Mouse (Mus musculus): ENCODE data around the gene Lin54. TPM values are rescaled to one million over a fixed set of nuclear protein-coding genes. Genes with fewer than 3 reads are reported as not detected.
A peak's percentile ranks its signal among the peaks of the same experiment; 100 is the strongest.

Gene Lin54
- 11.7 and 13.3 TPM in 2 replicates for polyA plus RNA-seq (2015; fragmentation: Nextera tagmentation; extraction: Ambion mirVana)

DNA sequence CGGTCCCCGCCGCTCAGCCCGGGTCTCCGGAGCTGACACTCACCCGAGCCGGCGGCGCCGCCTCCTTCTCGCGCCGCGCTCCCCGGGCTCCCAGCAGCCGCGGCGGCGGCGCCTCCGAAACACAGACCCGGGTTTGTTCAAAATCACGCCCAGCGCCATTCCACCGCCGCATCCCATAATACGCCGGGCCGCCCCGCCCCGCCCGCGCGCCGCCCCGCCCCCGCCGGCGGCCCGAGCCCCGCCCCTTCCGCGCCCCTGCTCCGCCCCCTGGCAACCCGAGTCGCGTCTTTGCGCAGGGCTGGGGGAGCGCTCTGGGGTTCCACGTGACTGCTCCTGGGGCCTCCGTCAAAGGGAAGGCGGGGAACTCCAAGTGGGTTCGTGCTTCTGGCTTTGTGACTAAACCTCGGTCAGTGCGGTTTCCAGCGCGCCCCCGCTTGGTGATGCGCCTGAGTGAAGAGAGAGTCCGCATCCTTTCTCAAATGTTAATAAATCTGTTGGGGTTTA, at the start of gene Lin54:
Lin54 (minus strand) TSS at position 182 of the 504 bp plus-strand sequence.
- no peaks in the 10 kb centered on the region for H3K9me3 ChIP-seq (replicated peaks)
- H3K4me2 ChIP-seq: peak within 1 kb of the TSS; percentile 95
- H3K4me1 ChIP-seq: peaks cover 28% of the 10 kb centered on the region
- no peaks in the 10 kb centered on the region for H3K36me3 ChIP-seq
- no peaks in the 10 kb centered on the region for H3K27me3 ChIP-seq
- WGBS: under 1% methylated on average over 38 of the region's 60 CpGs
- H3K9ac ChIP-seq: peak within 1 kb of the TSS; percentile 61
- peak; percentile 95 for ATAC-seq (replicated peaks; ENCODE audit: low FRiP score)
- peak within 1 kb of the TSS; percentile 79 for H3K27ac ChIP-seq
- peak within 1 kb of the TSS; percentile 86 for H3K4me3 ChIP-seq (replicated peaks)

DNA sequence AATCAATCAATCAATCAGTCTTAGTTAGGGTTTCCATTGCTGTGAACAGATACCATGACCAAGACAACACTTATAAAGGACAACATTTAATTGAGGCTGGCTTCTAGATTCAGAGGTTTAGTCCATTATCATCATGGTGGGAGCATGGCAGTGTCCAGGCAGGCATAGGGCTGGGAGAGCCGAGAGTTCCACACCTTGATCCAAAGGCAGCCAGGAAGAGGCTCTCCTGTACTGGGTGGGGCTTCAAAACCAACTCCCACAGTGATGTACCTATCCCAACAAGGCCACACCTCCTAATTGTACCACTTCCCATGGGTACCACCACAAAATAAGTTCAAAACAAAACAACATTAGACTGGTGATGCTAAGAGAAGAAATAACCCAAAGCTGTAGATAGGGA, 49.7 kb upstream of the Lin54 start:
- no peaks in the 10 kb centered on the region for H3K9me3 ChIP-seq (replicated peaks)
- 96% methylated on average over 1 of the region's 1 CpGs for whole genome bisulfite sequencing
- no peak overlapping the region for H3K27ac ChIP-seq
- ATAC-seq (replicated peaks; ENCODE audit: low FRiP score): no peak
- no peaks in the 10 kb centered on the region for H3K27me3 ChIP-seq
- H3K4me2 ChIP-seq: no peak overlapping the region
- no peak overlapping the region for H3K9ac ChIP-seq
- H3K4me1 ChIP-seq: peaks cover 9% of the 10 kb centered on the region
- peaks cover 47% of the 10 kb centered on the region for H3K36me3 ChIP-seq
- H3K4me3 ChIP-seq (replicated peaks): no peak overlapping the region

DNA sequence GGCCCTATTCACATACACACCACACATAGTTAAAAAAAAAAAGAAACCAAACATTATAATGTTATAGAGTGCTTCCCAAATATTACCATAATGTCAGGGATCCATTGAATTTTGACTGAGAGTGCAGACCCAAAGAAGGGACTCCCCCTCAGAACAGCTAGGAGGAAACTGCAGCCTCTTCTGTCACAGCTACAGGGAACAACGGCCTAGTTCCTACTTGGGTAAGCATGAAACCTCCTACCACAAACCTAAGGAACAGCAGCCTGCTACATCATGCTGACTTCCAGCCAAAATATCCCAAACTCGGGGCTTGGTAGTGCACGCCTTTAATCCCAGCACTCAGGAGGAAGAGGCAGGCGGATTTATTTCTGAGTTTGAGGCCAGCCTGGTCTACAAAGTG, 48.9 kb upstream of the Lin54 start:
- 96% methylated on average over 4 of the region's 4 CpGs for WGBS
- Histone ChIP-seq H3K27me3 (no peaks in the 10 kb centered on the region), H3K9ac (no peak overlapping the region), H3K4me3 (replicated peaks) (no peak overlapping the region), H3K9me3 (replicated peaks) (no peaks in the 10 kb centered on the region), H3K36me3 (peaks cover 56% of the 10 kb centered on the region), H3K4me1 (peaks cover 9% of the 10 kb centered on the region), H3K27ac (no peak overlapping the region), H3K4me2 (no peak overlapping the region)
- no peak for ATAC-seq (replicated peaks; ENCODE audit: low FRiP score)

DNA sequence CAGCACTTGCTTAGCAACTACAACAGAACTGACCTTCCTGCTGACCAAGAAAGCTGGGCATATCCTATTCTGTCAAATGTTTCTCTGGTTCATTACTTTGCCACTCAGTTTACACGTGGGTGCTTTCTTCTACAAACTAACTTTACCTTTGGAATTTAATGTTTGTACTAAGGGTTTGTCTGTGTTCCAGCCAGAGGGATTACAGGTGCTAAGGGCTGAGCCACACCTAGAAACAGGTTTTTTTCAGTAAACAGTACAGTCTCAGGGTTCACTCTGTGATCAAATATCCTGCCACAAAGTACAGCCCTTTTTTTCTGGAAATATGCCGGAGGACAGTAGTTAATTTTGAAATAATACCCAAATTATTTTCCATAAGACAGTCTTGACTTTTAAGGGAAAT, 47.8 kb upstream of the Lin54 start:
- no peak overlapping the region for H3K27ac ChIP-seq
- H3K27me3 ChIP-seq: no peaks in the 10 kb centered on the region
- H3K9ac ChIP-seq: no peak overlapping the region
- H3K4me1 ChIP-seq: peaks cover 1% of the 10 kb centered on the region
- 78% methylated on average over 2 of the region's 2 CpGs for WGBS
- peaks cover 66% of the 10 kb centered on the region for H3K36me3 ChIP-seq
- ATAC-seq (replicated peaks; ENCODE audit: low FRiP score): no peak
- no peak overlapping the region for H3K4me3 ChIP-seq (replicated peaks)
- H3K9me3 ChIP-seq (replicated peaks): no peaks in the 10 kb centered on the region
- no peak overlapping the region for H3K4me2 ChIP-seq

GRCm38 (mm10) chr5:100546294-100547080, 46.0 kb upstream of the Lin54 start:
- Histone ChIP-seq H3K9me3 (replicated peaks) (no peaks in the 10 kb centered on the region), H3K36me3 (peaks cover 84% of the 10 kb centered on the region), H3K9ac (no peak overlapping the region), H3K4me1 (no peaks in the 10 kb centered on the region), H3K4me3 (replicated peaks) (no peak overlapping the region), H3K4me2 (no peak overlapping the region), H3K27me3 (no peaks in the 10 kb centered on the region), H3K27ac (no peak overlapping the region)
- ATAC-seq (replicated peaks; ENCODE audit: low FRiP score): no peak
- 82% methylated on average over 6 of the region's 6 CpGs for WGBS

DNA sequence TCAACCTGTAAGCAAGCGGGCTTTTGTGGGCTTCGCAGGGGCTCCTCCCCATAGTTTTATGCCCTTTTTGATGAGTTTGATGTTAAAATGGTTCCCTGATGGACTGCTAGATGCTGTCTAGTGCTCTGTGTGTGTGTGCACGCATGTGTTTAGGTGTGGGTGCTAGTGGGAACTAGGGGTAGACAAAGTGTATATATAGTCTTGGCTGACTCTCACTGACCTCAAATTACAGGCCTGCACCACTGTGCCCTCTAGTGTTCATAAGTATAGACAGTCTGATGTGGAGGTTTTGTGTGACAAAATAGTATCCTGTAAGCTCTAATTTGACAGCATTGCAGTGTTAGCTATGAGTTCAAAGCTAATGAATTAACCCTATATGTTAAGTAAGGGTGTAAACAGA, 36.2 kb upstream of the Lin54 start:
- Histone ChIP-seq H3K36me3 (peaks cover 83% of the 10 kb centered on the region), H3K27ac (no peak overlapping the region), H3K4me1 (no peaks in the 10 kb centered on the region), H3K9ac (no peak overlapping the region), H3K27me3 (no peaks in the 10 kb centered on the region), H3K4me3 (replicated peaks) (no peak overlapping the region), H3K9me3 (replicated peaks) (no peaks in the 10 kb centered on the region), H3K4me2 (no peak overlapping the region)
- 82% methylated on average over 3 of the region's 3 CpGs for WGBS
- ATAC-seq (replicated peaks; ENCODE audit: low FRiP score): no peak

DNA sequence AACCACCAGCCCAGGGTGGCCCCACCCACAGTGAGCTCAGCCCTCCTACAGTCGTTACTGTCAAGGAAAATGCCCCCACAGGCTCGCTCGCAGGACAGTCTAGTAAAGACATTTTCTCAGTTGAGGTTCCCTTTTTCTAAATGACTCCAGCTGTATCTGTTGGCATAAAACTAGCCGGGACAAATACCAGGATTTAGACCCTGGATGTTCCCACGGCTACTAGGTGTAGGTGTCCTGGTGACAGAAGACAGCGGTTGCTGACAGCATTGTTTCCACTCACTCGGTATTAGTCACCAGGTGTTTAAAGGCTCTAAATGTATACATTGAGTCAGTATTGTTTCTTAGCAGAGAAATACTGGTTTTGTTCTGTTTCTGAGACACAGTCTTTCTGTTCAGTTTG, 35.4 kb upstream of the Lin54 start:
- Histone ChIP-seq H3K9me3 (replicated peaks) (no peaks in the 10 kb centered on the region), H3K4me1 (no peaks in the 10 kb centered on the region), H3K9ac (no peak overlapping the region), H3K27me3 (no peaks in the 10 kb centered on the region), H3K36me3 (peaks cover 85% of the 10 kb centered on the region), H3K4me2 (no peak overlapping the region), H3K27ac (no peak overlapping the region), H3K4me3 (replicated peaks) (no peak overlapping the region)
- WGBS: 82% methylated on average over 7 of the region's 7 CpGs
- no peak for ATAC-seq (replicated peaks; ENCODE audit: low FRiP score)

GRCm38 (mm10) chr5:100526164-100526563, 25.7 kb upstream of the Lin54 start:
- H3K27ac ChIP-seq: no peak overlapping the region
- ATAC-seq (replicated peaks; ENCODE audit: low FRiP score): no peak

DNA sequence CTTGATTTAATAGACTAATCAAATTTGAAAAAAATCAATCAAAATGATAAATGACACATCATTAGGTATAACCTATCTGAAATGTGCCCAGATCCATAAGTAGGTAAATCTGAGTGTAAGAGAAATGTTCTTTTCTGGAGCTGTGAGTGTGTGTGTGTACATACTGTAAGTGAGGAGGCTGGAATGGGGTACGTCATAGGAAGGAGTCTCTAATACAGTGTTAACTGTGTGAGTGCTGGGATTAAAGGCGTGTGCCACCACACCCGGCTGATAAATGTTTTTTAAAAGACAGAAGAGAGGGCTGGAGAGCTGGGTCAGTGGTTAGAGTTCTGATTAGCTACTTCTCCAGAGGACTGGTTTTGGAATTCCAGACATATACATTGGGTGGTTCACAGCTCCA, 25.2 kb upstream of the Lin54 start:
- Histone ChIP-seq H3K9ac (no peak overlapping the region), H3K4me2 (no peak overlapping the region), H3K36me3 (peaks cover 45% of the 10 kb centered on the region), H3K27ac (0 out of 2 replicates have a peak overlapping the region, but pooled peaks have one; percentile 10), H3K4me3 (replicated peaks) (no peak overlapping the region), H3K4me1 (peaks cover 1% of the 10 kb centered on the region), H3K27me3 (no peaks in the 10 kb centered on the region), H3K9me3 (replicated peaks) (no peaks in the 10 kb centered on the region)
- ATAC-seq (replicated peaks; ENCODE audit: low FRiP score): no peak
- WGBS: 77% methylated on average over 3 of the region's 3 CpGs

More at GRCm38 (mm10) chr5:100526164-100526563, 25.7 kb upstream of the Lin54 start:
- Histone ChIP-seq H3K9ac (no peak overlapping the region), H3K4me2 (no peak overlapping the region), H3K9me3 (replicated peaks) (no peaks in the 10 kb centered on the region), H3K27me3 (no peaks in the 10 kb centered on the region), H3K4me1 (no peaks in the 10 kb centered on the region), H3K4me3 (replicated peaks) (no peak overlapping the region), H3K36me3 (peaks cover 50% of the 10 kb centered on the region)
- WGBS: 78% methylated on average over 7 of the region's 7 CpGs

- Histone ChIP-seq H3K9ac (no peak overlapping the region), H3K9me3 (replicated peaks) (no peaks in the 10 kb centered on the region), H3K27ac (no peak overlapping the region), H3K27me3 (no peaks in the 10 kb centered on the region), H3K4me3 (replicated peaks) (no peak overlapping the region), H3K4me2 (no peak overlapping the region), H3K4me1 (peaks cover 8% of the 10 kb centered on the region), H3K36me3 (peaks cover 38% of the 10 kb centered on the region)
- ATAC-seq (replicated peaks; ENCODE audit: low FRiP score): no peak
- 96% methylated on average over 9 of the region's 9 CpGs for WGBS
Observed at GRCm38 (mm10) chr5:100524921-100525320, 24.5 kb upstream of the Lin54 start.

GRCm38 (mm10) chr5:100523331-100523730, 22.9 kb upstream of the Lin54 start:
- no peak for ATAC-seq (replicated peaks; ENCODE audit: low FRiP score)
- H3K27me3 ChIP-seq: no peaks in the 10 kb centered on the region
- 89% methylated on average over 1 of the region's 1 CpGs for WGBS
- no peak overlapping the region for H3K4me3 ChIP-seq (replicated peaks)
- no peak overlapping the region for H3K4me2 ChIP-seq
- H3K4me1 ChIP-seq: peaks cover 16% of the 10 kb centered on the region
- no peak overlapping the region for H3K27ac ChIP-seq
- H3K36me3 ChIP-seq: peaks cover 23% of the 10 kb centered on the region
- H3K9ac ChIP-seq: no peak overlapping the region
- no peaks in the 10 kb centered on the region for H3K9me3 ChIP-seq (replicated peaks)

GRCm38 (mm10) chr5:100520223-100520622, 19.8 kb upstream of the Lin54 start:
- 86% methylated on average over 2 of the region's 2 CpGs for WGBS
- no peaks in the 10 kb centered on the region for H3K9me3 ChIP-seq (replicated peaks)
- ATAC-seq (replicated peaks; ENCODE audit: low FRiP score): no peak
- no peak overlapping the region for H3K27ac ChIP-seq
- peaks cover 20% of the 10 kb centered on the region for H3K4me1 ChIP-seq
- 0 out of 2 replicates have a peak overlapping the region, but pooled peaks have one; percentile 4 for H3K4me3 ChIP-seq (replicated peaks)
- no peaks in the 10 kb centered on the region for H3K27me3 ChIP-seq
- no peak overlapping the region for H3K9ac ChIP-seq
- 0 out of 2 replicates have a peak overlapping the region, but pooled peaks have one; percentile 4 for H3K4me2 ChIP-seq
- H3K36me3 ChIP-seq: peaks cover 10% of the 10 kb centered on the region
